Mouse (Mus musculus): ENCODE data around the gene Epb42. TPM values are rescaled to one million over a fixed set of nuclear protein-coding genes. Genes with fewer than 3 reads are reported as not detected.

Epb42 gene
- not detected for polyA plus RNA-seq (2014; fragmentation: Illumina TruSeq; extraction: RNeasy Lipid Tissue Mini Kit (QIAGEN cat#74804); ENCODE audit: low read depth, low replicate concordance)

DNA sequence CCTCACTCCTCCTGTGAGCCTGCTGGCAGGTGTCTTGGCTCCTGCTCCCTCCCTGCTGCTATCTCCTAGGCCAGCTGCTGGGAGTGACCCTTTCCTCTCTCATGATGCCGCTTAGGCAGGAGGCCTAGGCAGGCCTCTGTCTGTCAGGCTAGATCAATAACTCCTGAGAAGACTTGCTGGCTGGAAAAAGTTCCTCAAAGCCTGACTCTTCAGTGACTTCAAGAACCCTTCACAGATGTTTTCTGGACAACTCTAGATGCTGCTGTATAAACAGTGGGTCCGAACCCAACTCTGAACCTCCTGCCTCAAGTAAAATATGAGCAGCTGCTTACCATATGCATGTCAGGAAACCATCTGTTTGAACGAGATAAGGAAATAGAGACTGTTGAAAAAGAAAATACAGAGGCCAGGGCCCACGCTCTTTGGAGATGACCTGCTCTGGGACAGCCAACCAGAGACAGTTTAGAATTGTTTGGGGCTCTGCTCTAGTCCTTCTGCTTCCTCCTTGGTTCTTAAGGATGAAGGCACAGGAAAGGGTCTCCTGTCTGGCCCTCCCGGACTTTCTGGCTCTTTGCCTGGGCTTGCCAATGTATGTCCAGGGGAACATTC lies at the start of gene Epb42:
TSS of gene Epb42 (minus strand) at position 340 of the 609 bp plus-strand sequence.

DNA sequence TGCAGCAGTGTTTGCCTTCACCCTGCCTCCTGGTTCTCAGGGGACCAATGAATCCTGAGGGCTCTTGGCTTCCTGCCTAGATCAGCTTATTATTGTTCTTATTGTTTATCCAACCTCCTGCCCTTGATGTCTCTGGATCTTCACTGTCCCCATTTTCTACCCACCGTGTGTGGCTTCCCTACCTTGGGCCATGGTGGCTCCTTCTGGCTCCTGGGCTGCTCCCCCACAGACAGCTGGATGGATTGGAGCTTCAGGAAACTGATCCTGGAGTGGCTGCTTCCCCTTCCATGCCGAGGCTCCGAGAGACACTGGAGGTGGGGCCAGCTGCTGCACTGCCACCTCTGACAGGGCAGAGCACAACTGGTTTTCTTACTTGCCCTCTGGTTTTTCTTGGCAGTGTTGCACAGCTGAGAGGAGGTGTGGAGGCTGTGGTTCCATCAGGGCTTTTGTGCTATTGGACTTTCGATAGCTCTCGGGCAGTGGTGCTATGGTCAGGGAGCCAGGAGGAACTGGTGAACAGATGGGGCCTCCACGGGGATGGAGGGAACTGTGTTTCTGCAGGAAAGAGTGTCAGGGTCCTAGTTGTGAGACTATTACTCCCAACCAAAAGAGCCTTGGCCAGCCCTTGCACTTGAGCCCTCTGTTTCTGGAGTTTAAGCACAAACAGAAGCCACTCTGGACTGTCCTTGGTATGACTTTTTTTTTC lies 48.8 kb upstream of the Epb42 start, which contains the start of gene Tgm5:
TSS of gene Tgm5 (minus strand) at position 362 of the 706 bp plus-strand sequence.

DNA sequence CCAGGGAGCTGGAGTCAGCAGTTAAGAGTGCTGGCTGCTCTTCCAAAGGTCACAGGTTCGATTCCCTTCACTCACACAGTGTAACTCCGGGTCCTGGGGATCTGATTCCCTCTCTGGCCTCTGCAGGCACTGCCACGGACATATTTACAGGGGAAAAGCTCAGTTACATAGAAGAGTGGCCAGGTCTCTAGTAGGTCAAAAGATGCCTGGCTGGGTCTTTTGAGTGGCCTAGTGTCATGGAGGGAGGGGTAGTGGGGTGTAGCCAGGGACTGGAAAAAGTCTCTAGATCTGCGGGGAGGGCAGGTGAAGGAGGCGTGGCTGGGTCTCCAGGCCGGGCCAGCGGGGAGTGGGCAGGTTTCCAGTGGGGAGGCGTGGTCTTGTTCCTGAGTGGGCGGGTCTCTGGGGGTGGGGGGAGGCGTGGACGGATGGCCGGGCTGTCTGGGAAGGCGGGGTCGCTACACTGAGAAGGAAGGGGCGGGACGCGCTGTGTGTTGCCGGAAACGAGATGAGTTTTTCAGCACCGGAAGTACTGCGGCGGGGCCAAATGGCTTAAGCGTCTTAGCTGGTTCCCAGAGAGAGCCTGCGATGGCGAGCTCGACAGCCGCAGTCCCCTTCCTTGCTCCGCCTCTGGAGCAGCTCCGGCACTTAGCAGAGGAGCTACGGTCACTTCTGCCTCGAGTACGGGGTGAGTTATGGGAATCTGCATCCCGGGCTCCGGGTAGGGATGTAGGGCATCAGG lies 28.8 kb downstream of the Epb42 start, which contains the start of gene Ccndbp1:
TSS of gene Ccndbp1 (plus strand) at position 479 of the 739 bp plus-strand sequence.

DNA sequence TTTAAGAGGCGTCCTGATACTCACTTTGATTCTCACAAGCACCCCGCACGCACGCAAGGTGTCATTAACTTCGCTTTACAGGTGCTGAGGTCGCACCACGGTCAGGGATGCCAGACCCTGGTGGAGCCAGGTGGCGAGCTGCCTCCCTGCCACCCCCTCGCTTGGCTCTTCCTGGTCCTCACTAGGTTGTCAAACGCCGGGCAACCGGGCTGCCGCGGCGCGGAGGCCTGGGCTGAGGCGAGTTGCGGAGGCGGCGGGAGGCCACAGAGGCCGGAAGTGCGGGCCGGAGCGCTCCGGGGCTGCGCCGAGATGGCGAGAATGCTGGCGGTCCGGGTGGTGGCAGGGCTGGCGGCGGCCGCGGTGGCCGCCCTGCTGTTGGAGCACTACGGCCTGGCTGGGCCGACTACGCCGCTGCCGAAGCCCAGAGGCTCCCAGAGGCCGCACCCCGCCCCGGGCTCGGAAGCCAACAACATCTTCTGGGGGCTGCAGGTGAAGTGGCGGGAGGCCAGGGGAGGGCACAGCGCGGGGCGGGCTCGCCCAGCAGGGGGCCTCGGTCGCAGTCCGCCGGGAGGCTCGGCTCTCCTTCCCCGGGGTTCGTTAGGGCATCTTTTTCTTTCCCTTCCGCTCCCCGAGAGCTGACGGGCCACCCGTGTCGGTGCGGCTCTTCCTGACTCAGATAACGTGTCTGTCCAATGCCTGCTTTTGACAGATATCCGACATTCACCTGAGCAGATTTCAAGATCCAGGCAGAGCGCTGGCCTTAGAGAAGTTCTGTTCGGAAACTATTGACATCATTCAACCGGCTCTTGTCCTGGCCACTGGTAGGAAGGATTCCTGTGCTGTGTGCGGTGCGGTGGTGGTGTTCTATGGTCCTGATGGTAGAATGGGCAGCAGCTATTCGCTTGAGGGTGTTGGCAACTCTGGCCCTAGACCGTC lies 59.6 kb downstream of the Epb42 start, which contains the start of gene Tmem62:
TSS of gene Tmem62 (plus strand) at position 28 of the 936 bp plus-strand sequence.

DNA sequence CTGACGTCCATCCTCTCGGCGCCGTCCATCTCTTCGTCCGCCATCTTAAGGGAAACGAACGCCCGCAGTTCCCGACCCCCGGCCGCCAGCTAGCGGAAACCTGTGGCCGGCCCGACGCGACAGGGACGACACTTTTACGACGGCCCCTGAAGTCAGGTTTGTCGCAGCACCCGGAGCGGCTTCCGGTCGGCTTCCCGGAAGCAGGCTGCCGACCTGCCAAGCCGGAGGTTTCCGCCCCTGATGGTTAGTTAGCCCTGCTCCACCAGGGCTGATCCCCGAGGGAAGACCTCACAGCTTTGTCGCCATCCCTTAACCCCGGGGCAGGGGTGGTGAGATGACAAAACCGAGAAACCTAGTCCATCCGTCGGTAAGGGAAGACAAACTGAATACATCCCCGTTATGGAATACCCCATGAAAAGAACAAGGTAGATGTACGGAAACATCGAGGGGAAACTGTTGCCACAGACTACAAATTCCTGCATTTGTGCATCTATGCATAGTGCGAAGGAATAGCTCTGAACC lies 66.3 kb downstream of the Epb42 start, which contains the start of gene Ubr1:
TSS of gene Ubr1 (minus strand) at position 157 of the 522 bp plus-strand sequence.

Other genes with a start within 250 kb of the Epb42 start
- 8.5 TPM for gene Cdan1, start 186.9 kb downstream of the Epb42 start, polyA plus RNA-seq (2014; fragmentation: Illumina TruSeq; extraction: RNeasy Lipid Tissue Mini Kit (QIAGEN cat#74804); ENCODE audit: low read depth, low replicate concordance)
- gene Ttbk2, start 186.5 kb downstream of the Epb42 start, polyA plus RNA-seq (2014; fragmentation: Illumina TruSeq; extraction: RNeasy Lipid Tissue Mini Kit (QIAGEN cat#74804); ENCODE audit: low read depth, low replicate concordance) = 250 TPM
- 19.3 TPM for gene Ubr1, start 66.4 kb downstream of the Epb42 start, polyA plus RNA-seq (2014; fragmentation: Illumina TruSeq; extraction: RNeasy Lipid Tissue Mini Kit (QIAGEN cat#74804); ENCODE audit: low read depth, low replicate concordance)
- gene Tmem62, start 60.1 kb downstream of the Epb42 start, polyA plus RNA-seq (2014; fragmentation: Illumina TruSeq; extraction: RNeasy Lipid Tissue Mini Kit (QIAGEN cat#74804); ENCODE audit: low read depth, low replicate concordance) = 9.5 TPM
- gene Ccndbp1, start 28.7 kb downstream of the Epb42 start, polyA plus RNA-seq (2014; fragmentation: Illumina TruSeq; extraction: RNeasy Lipid Tissue Mini Kit (QIAGEN cat#74804); ENCODE audit: low read depth, low replicate concordance) = 14.0 TPM
- gene Tgm5, start 48.8 kb upstream of the Epb42 start, polyA plus RNA-seq (2014; fragmentation: Illumina TruSeq; extraction: RNeasy Lipid Tissue Mini Kit (QIAGEN cat#74804); ENCODE audit: low read depth, low replicate concordance) = not detected
- gene Tgm7, start 72.7 kb upstream of the Epb42 start, polyA plus RNA-seq (2014; fragmentation: Illumina TruSeq; extraction: RNeasy Lipid Tissue Mini Kit (QIAGEN cat#74804); ENCODE audit: low read depth, low replicate concordance) = 0.10 TPM
- 22.6 TPM for gene Adal, start 103.4 kb upstream of the Epb42 start, polyA plus RNA-seq (2014; fragmentation: Illumina TruSeq; extraction: RNeasy Lipid Tissue Mini Kit (QIAGEN cat#74804); ENCODE audit: low read depth, low replicate concordance)
- gene Lcmt2, start 103.6 kb upstream of the Epb42 start, polyA plus RNA-seq (2014; fragmentation: Illumina TruSeq; extraction: RNeasy Lipid Tissue Mini Kit (QIAGEN cat#74804); ENCODE audit: low read depth, low replicate concordance) = 1.1 TPM
- 50.3 TPM for gene Tubgcp4, start 133.6 kb upstream of the Epb42 start, polyA plus RNA-seq (2014; fragmentation: Illumina TruSeq; extraction: RNeasy Lipid Tissue Mini Kit (QIAGEN cat#74804); ENCODE audit: low read depth, low replicate concordance)
- 7.7 TPM for gene Zscan29, start 134.1 kb upstream of the Epb42 start, polyA plus RNA-seq (2014; fragmentation: Illumina TruSeq; extraction: RNeasy Lipid Tissue Mini Kit (QIAGEN cat#74804); ENCODE audit: low read depth, low replicate concordance)
- 38.4 TPM for gene Trp53bp1, start 234.3 kb upstream of the Epb42 start, polyA plus RNA-seq (2014; fragmentation: Illumina TruSeq; extraction: RNeasy Lipid Tissue Mini Kit (QIAGEN cat#74804); ENCODE audit: low read depth, low replicate concordance)